Mouse (Mus musculus) layer of hippocampus, adult 9-11 months (tissue): Measurements from ENCODE around the gene Rps6ka5.

Experiments
- DNase-seq: peaks from one replicate; pipeline ENCODE4 v3.0.0; 2022

The Rps6ka5 gene

DNA sequence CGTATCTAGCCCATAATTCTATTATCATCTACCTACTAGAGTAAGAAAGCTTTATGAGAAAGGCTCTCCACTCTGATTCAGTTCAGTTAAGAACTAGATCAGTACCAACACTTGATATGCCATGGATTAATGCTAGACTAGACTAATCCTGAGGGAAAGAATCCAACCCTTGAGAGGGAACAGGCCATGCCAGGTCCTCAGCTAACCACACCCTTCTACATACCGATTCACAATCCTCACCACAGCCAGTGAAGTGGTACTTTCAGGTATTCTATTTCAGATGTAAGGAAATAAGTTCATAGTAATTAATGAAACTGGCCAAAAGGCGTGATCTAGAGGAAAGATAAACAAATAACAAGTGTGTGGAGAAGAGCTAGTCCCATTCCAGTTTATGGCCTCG is 70.8 kb downstream of the Rps6ka5 start:
- no peak for DNase-seq

- no peak for DNase-seq
Observed at GRCm38 (mm10) chr12:100641936-100642335, 84.8 kb downstream of the Rps6ka5 start.

DNA sequence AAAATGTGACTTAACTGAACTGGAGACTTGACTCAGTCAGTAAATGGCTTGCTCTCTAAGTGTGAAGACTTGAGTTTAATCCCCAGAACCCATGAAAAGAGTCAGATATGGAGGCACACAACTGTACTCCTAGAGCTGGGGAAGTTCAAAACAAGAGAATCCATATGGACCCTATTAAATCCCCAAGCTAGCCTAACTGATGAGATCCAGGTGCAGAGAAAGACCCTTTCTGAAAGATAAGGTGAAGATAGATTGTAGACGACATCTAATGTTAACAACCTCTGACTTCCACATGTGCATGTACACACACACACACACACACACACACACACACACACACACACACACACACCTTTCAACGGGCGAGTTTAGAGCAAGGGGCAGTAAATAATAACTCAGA is 86.1 kb downstream of the Rps6ka5 start:
- no peak for DNase-seq

GRCm38 (mm10) chr12:100639680-100640079 is 87.1 kb downstream of the Rps6ka5 start:
- DNase-seq, result peak; percentile 39

- DNase-seq, result no peak
Observed at GRCm38 (mm10) chr12:100637886-100638285, 88.9 kb downstream of the Rps6ka5 start.

DNA sequence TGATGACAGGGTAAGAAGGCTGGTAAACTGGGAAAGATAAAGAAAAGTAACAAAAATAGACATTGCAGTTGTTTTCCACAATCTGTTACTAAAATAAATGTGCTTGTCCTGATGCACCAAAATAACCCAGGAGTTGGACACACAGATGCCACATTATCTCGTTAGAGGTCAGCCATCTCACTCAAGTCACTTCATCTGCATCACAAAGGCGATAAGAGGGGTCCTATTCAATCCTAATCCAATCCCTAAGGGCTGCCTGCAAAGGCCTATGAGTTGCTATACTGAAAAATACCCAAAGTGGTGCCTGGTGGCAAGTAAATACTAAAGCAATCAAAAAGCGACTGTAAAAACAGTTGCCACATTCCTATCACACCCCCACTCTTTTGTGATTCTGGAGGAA is 90.0 kb downstream of the Rps6ka5 start:
- no peak for DNase-seq

DNA sequence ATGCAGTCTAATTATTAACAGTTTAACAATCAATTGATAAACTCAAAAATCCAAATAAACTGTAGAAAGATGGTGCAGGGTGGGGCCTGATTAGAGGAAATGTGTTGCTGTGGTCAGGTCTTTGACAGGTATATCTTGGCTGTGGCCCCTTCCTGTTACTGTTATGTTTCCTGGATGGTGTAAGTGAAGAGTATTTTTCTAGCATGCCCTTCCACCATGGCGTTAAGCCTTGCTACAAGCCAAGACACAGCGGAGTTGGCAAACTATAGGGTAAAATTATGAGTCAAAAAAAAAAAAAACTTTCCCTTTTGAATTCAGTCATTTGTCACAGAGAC is 90.5 kb downstream of the Rps6ka5 start:
- no peak for DNase-seq

DNA sequence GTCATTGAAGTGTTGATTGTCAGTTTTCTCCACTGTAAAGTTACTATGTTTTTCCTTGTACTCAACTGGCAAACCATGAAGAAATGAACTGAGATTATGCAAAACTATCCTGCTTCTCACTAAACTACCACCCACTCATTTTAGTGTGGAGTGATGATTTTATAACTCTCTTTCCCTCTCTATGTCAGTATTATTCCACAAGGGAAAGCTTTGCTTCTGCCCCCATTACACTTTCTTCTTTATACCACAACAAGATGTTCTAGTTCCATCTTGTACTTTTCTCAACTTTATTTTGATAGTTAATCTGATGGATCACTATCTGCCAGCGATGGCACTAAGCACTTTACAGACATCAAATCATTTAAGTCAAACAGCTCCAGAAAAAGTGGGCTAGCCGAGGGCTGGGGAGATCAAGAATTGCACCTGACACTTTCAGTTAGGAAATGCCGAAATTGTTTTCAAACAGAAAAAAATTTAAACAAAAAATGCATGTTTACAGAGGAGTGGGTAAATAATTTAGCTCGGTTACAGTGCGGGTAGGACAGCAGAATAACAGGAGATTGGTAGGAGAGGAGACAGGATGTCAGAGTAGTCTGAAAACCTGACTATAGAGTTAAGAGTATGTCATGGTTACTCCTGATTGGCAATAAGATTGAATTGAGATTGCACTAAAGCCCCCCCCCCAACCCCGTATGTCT is 91.0 kb downstream of the Rps6ka5 start:
- DNase-seq, result no peak

DNA sequence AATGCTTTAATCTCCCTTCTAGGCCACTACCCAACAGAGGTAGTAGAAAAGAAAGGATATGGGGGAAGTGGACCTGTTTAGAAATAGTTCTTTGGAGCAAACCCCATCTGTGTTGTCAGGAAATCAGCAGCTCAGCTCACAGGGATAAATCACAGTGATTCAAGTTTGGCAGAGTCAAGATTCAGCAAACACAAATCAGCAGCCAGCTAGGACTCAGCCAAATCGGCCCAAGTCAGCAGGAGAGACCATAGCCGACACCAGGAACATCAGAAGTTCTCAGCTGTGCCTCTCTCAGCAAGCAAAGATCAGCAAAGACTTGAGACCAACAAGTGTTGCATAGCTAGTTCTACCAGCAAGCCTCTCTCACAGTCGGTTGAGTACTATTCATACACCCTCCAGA is 93.6 kb downstream of the Rps6ka5 start:
- DNase-seq, result no peak

DNA sequence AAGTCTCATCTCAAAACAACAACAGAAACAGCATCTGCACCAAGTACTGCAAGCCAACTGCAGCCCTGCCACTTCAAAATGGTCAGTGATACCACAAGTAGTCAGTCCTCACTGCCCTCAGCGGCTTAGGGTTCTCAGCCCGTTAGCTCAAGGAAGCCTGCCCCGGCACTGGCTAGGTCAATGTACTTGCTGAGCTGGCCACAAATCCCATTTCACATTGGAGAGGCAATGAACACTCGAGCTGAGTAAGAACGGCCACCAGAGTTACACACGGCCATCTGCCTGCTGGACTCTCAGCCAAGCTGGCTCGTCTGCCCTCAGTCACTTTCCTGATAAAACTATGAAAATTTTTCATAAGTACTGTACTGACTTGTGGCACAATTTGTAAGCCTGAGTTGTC is 95.5 kb downstream of the Rps6ka5 start:
- no peak for DNase-seq

GRCm38 (mm10) chr12:100629126-100629920 is 97.5 kb downstream of the Rps6ka5 start:
- no peak for DNase-seq

GRCm38 (mm10) chr12:100626991-100627677 is 99.6 kb downstream of the Rps6ka5 start:
- DNase-seq, result no peak

- no peak for DNase-seq
Observed at GRCm38 (mm10) chr12:100626273-100626990, 100.4 kb downstream of the Rps6ka5 start.

DNA sequence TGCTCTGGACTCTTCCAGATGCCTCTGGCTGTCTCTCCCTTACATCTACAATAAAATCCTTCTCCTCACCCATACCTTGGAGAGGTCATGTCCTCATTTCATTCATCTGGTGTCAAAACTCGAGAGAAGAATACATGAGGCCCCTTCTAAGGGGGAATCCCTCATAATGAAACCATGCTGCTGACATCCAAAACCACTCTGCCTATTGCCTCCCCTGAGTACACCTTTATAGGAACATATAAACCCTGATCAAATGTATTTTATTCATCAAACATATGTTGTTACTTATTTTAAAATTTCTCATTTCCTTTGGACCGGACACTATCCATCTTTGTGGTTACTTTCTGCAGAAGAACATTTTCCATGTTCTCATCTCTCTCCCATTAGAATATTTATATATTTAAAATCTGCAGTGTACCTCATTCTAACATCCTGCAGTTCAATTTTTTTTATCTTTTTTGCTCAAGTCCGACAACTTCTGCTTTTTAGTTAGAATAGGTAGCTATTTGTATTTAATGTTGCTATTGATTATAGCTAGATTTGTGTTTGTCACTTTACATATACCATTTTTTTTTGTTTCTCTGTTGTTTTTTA is 101.8 kb downstream of the Rps6ka5 start:
- DNase-seq, result no peak

DNA sequence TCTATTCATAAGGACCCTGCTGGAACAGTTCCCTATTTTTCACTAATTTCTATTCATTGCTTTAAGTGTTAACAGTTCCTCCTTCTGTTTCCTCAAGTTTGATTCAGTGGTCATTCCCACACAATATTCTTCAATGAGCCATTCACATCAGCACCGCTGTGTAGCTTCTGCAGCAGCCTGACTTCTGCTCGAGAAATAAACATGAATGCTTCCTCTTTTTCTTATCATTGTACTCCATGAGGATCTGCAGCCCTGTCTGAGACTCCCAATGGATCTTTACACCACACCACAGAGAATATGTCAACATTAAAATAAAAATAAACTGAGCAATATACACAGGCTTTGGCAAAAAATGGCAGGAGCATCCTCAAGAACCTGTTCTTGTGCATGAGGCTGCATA is 111.5 kb downstream of the Rps6ka5 start:
- no peak for DNase-seq

DNA sequence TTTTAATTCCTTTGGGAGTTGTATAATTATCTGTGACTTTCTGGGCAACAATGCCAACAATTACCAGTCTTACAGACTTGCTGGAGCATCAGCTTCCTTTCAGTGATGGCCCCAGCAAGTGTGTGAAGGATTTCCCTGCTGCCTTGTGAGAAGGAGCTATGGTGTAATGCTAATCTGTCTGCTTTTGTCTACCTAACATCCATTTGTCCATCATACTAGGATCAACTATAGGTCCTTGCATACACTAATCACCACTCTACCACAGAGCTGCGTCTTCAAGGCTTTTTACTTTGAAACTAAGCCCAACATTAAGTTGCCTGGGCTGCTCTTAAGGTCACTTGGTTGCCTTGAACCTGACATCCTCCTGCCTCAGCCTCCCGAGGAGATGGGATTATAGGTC is 112.9 kb downstream of the Rps6ka5 start:
- DNase-seq, result no peak

DNA sequence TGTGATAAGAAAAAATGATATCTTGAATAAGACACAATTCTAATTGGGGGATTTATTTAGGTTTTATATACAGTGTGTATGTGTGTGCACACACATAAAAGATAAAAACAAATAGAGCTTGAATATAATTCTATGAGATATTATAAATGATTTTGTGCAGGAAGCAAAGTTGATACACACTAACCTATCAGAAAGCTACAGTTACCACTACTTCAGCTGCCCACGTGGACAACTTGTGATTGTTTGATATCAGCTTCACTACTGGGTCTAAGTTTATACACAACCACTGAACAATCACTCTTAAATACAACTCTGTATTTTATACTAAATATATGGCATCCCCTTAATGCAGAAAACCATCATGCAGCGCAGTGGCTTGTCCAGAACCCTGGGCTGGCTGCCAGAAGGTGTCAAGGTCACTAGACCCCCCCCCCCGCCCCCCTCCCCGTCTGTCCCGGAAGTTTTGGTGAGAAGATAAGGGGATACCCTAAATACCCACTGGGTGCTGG is 113.5 kb downstream of the Rps6ka5 start:
- no peak for DNase-seq

DNA sequence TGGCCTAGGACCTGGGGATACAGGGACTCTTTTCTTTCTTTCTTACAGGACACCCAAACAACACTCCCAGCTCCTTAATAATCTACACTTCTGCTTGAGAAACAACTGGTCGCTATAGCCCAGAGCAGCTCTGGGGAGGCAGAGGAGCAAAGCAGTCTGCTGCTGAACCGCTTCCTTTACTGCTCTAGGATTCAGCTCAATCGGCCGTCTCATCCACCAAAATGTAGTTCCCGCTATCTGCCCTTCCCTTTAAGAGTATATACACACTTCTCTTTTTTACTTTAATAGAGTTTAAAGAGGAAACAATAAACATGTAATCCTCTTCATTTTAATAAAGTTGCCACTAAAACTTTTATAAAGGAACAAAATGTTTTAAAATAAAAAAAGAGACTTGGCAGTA is 117.0 kb downstream of the Rps6ka5 start:
- DNase-seq, result no peak

- no peak for DNase-seq
Observed at GRCm38 (mm10) chr12:100609064-100609463, 117.7 kb downstream of the Rps6ka5 start.

DNA sequence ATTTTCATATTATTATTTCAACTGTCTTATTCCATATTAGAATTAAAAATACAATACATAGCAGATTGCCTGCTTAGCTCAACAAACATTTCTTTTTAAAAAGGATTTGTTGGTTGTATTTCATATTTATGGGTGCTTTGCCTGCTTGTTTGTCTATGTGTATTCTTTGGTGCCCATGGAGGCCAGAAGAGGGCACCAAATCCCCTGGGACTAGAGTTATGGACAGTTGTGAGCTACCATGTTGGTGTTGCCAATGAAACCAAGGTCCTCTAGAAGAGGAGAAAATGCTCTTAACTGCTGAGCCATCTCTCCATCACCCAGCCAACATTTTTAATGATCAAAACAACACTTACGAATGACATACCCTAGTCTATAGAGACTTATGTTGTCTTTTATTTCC is 120.0 kb downstream of the Rps6ka5 start:
- DNase-seq, result no peak

GRCm38 (mm10) chr12:100605596-100605995 is 121.2 kb downstream of the Rps6ka5 start:
- no peak for DNase-seq

DNA sequence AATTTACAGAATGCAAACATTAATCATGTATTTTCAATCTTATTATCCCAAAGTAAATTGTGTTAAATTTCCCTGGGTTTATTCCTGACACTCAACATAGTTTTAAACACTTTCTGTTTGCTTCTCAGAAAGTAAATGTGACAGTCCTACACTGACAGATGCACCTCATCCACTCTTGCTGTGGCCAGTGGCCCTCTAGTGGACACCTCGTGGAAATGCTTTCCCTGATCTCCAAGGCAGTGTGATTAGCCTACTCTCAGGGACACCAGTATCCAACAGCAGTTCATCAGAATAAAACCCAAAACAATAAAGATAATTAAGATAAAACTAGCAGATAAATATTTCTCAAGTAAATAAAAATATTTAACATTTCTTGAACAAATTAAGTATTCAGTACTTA is 122.2 kb downstream of the Rps6ka5 start:
- DNase-seq, result no peak

DNA sequence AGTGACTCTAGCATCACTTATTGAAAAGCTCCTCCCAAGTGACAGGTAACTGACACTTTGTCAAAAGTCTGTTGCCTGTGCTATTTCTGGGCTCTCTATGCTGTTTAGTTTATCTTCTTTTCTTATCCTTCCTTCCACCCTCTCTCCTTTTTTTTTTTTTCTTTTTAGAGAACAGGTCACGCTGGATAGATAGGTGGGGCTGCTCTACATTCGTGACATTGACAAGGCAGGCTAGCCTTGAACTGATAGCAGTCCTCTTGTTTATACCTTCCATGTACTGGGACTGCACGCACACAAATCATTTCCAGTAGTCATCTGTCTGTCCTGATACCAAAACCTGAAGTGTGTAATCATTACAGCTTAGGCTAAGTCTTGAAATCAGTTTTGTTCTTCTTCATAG is 132.1 kb downstream of the Rps6ka5 start:
- no peak for DNase-seq
